Mouse (Mus musculus) neural tube, embryonic 15.5 days (tissue): ENCODE data around the gene Mad2l2. TPM values are rescaled to one million over a fixed set of nuclear protein-coding genes. Genes with fewer than 3 reads are reported as not detected.
A peak's percentile ranks its signal among the peaks of the same experiment; 100 is the strongest.
"Not testable (repeated sequence)": the region's sequence is repeated elsewhere in the genome, so short reads cannot be mapped to it uniquely, and the experiment has no call there.

ENCODE experiments used
- ATAC-seq: fragments of 200-750 bp; cut with Nextera tagmentation; 2 replicates; pipeline ENCODE4 v1.8.0; 2017; ENCODE audit warnings: mild to moderate bottlenecking, moderate TSS enrichment, moderate library complexity; ENCODE audit not compliant: low FRiP score
- H3K27ac ChIP-seq: fragments of 300-500 bp; sonication (generic); replicated peaks from 2 replicates; pipeline ENCODE4 v1.5.1; 2015; ENCODE audit warnings: mild to moderate bottlenecking, inconsistent platforms
- H3K27me3 ChIP-seq: fragments of 300-500 bp; sonication (generic); replicated peaks from 2 replicates; pipeline ENCODE4 v1.6.1; 2015; ENCODE audit warnings: inconsistent platforms
- H3K36me3 ChIP-seq: fragments of 300-500 bp; sonication (generic); 2 replicates; pipeline ENCODE4 v1.6.1; 2015; ENCODE audit warnings: inconsistent platforms
- H3K4me1 ChIP-seq: fragments of 300-500 bp; sonication (generic); 2 replicates; pipeline ENCODE4 v1.6.1; 2015; ENCODE audit warnings: inconsistent platforms
- H3K4me2 ChIP-seq: fragments of 300-500 bp; sonication (generic); 2 replicates; pipeline ENCODE4 v1.6.1; 2015; ENCODE audit warnings: inconsistent platforms, mild to moderate bottlenecking, moderate library complexity
- H3K4me3 ChIP-seq: fragments of 300-500 bp; sonication (generic); replicated peaks from 2 replicates; pipeline ENCODE4 v1.5.1; 2015; ENCODE audit warnings: mild to moderate bottlenecking, inconsistent platforms
- H3K9ac ChIP-seq: fragments of 300-500 bp; sonication (generic); replicated peaks from 2 replicates; pipeline ENCODE4 v1.6.1; 2015; ENCODE audit warnings: mild to moderate bottlenecking, inconsistent platforms
- H3K9me3 ChIP-seq: fragments of 300-500 bp; sonication (generic); replicated peaks from 2 replicates; pipeline ENCODE4 v1.6.1; 2016; ENCODE audit warnings: inconsistent platforms
- WGBS: fragments of 180-500 bp; shearing (Covaris S2); methylation state at CpG from one replicate; pipeline ENCODE4 v1.1.7; 2015; ENCODE audit warnings: mixed read lengths; 5-methylcytosine and 5-hydroxymethylcytosine counted together
- polyA plus RNA-seq: library from polyadenylated mRNA; unstranded; fragments of >200 nt; fragmentation: Nextera tagmentation; extraction: Ambion mirVana; gene quantifications from 2 replicates; pipeline ENCODE4 v1.2.1, GENCODE M21; 2015

Gene Mad2l2
- polyA plus RNA-seq, 1 experiment from 2014 or later, result 99.9 TPM

DNA sequence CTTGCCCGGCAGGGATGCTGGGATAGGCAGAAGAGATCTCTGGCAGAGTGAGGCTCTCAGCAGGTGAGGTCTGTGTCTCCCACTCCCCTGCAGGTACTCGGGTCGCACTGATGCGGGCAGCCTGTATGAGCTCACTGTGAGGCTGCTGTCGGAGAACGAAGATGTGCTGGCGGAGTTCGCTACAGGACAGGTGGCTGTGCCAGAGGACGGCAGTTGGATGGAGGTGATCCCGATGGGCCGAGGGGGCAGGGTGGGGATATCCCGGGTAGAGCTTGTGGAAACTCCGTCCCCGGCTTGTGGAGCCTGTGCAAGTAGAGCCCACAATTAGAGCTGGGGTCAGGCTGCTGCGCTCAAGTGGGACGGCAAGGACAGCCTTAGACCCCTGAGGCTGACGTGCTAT lies 35.4 kb downstream of the Mad2l2 start:
- no peak overlapping the region for H3K9ac ChIP-seq
- 5% methylated on average over 17 of the region's 17 CpGs for WGBS
- H3K4me3 ChIP-seq, result no peak overlapping the region
- no peaks in the 10 kb centered on the region for H3K36me3 ChIP-seq
- H3K4me1 ChIP-seq, result peaks cover 46% of the 10 kb centered on the region
- H3K4me2 ChIP-seq, result no peak overlapping the region
- no peak for ATAC-seq
- peaks cover 64% of the 10 kb centered on the region for H3K27me3 ChIP-seq
- no peak overlapping the region; the same call in 1 of the 2 replicates for H3K27ac ChIP-seq
- H3K9me3 ChIP-seq, result no peaks in the 10 kb centered on the region

DNA sequence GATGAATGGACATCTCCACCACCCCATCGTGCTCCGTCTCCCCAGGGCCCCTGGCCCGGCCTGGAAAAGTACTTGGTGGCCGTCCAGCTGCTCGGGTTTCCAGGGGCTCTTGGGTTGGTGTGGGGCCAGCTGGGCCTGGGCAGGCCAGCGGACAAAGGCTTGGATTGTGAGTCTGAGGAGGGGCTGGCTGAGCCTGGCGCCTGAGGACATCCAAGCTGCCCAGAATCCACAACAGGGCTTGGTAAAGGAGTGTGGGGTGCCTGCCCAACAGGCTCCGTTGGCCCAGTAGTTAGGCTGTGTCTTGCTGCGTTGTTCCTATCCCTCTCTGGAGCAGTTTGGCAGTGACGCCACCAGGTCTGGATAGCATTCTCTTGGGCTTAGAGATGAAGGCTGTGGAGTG lies 36.2 kb downstream of the Mad2l2 start:
- WGBS, result 4% methylated on average over 10 of the region's 10 CpGs
- peak; percentile 72 for ATAC-seq
- peaks cover 37% of the 10 kb centered on the region for H3K4me1 ChIP-seq
- no peaks in the 10 kb centered on the region for H3K9me3 ChIP-seq
- H3K9ac ChIP-seq, result no peak overlapping the region
- H3K36me3 ChIP-seq, result no peaks in the 10 kb centered on the region
- H3K27me3 ChIP-seq, result peaks cover 59% of the 10 kb centered on the region
- H3K27ac ChIP-seq, result peak overlapping the region; percentile 80
- peak overlapping the region; percentile 43 for H3K4me2 ChIP-seq
- H3K4me3 ChIP-seq, result 0 out of 2 replicates have a peak overlapping the region, but pooled peaks have one; percentile 5

DNA sequence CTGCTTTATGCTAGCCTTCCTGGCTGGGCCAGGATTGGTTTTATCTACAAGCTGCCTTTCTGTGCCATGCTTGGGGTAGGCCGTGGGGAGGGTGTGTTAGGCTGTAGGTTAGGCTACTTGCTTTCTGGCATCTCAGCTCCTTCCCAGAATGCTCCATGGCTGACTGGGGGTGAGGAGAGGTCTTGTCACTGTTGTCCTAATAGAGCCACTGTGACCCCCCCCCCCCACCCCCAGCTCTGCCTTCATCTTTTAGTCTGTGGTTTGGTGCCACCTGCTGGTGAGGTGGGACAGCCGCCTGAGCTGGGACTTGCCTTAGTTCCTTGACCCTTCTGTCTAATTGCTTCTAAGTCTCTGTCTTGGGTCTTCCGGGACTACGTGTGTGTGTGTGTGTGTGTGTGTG lies 36.8 kb downstream of the Mad2l2 start:
- H3K4me2 ChIP-seq, result peak overlapping the region; percentile 43
- H3K9me3 ChIP-seq, result no peaks in the 10 kb centered on the region
- H3K4me3 ChIP-seq, result 0 out of 2 replicates have a peak overlapping the region, but pooled peaks have one; percentile 5
- H3K9ac ChIP-seq, result no peak overlapping the region
- peaks cover 36% of the 10 kb centered on the region for H3K4me1 ChIP-seq
- no peaks in the 10 kb centered on the region for H3K36me3 ChIP-seq
- peaks cover 56% of the 10 kb centered on the region for H3K27me3 ChIP-seq
- 26% methylated on average over 4 of the region's 4 CpGs for WGBS
- no peak; the same call in 1 of the 2 replicates for ATAC-seq
- peak overlapping the region; percentile 80 for H3K27ac ChIP-seq

- Histone ChIP-seq H3K27ac (no peak overlapping the region), H3K36me3 (no peaks in the 10 kb centered on the region), H3K4me3 (no peak overlapping the region), H3K9ac (no peak overlapping the region), H3K27me3 (peaks cover 50% of the 10 kb centered on the region), H3K9me3 (no peaks in the 10 kb centered on the region), H3K4me1 (peaks cover 36% of the 10 kb centered on the region), H3K4me2 (no peak overlapping the region)
- no peak for ATAC-seq
- 34% methylated on average over 7 of the region's 7 CpGs for WGBS
Observed at GRCm38 (mm10) chr4:148168287-148168686, 38.1 kb downstream of the Mad2l2 start.

DNA sequence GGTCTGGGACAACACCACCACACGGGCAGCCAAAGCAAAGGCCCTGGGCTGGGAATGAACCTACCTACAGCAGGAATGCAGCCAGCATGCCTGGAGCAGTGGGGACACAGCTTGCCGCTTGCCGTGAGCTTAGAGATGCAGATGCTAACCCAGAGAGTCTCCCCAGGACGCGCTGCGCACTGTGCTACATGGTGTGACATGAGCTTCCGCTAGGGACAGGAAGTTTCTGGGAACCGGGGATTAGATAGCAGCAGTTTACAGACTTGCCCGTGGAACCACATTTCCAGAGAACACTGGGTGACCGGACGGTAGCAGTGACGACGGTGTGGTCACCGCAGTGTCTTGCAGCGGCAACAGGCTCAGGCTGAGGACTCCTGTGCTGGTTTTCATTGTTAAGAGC lies 39.4 kb downstream of the Mad2l2 start:
- no peak overlapping the region for H3K4me3 ChIP-seq
- no peak overlapping the region for H3K27ac ChIP-seq
- 32% methylated on average over 15 of the region's 15 CpGs for WGBS
- no peaks in the 10 kb centered on the region for H3K36me3 ChIP-seq
- H3K9ac ChIP-seq, result no peak overlapping the region
- peaks cover 44% of the 10 kb centered on the region for H3K27me3 ChIP-seq
- no peak overlapping the region for H3K4me2 ChIP-seq
- H3K9me3 ChIP-seq, result no peaks in the 10 kb centered on the region
- ATAC-seq, result no peak
- peaks cover 39% of the 10 kb centered on the region for H3K4me1 ChIP-seq

DNA sequence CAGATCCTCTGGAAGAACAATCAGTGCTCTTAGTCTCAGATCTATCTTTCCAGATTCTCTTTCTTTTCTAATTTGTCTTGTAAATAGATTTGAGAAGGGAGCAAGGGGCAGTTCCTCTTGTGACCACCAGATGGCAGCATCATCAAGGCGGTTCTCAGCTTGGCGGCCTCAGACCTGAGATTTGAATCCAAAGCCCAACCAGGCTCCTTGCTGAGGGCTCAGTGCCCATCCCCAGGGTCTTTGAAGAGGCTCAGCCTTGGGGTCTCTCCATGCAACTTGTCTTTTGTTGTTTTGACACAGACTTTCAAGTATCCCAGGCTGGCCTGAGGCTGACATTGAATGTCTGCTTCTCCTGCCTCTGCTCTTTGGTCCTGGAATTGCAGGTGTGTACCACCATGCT lies 40.7 kb downstream of the Mad2l2 start:
- no peak overlapping the region for H3K4me3 ChIP-seq
- no peak overlapping the region for H3K9ac ChIP-seq
- peaks cover 33% of the 10 kb centered on the region for H3K27me3 ChIP-seq
- peaks cover 39% of the 10 kb centered on the region for H3K4me1 ChIP-seq
- H3K9me3 ChIP-seq, result no peaks in the 10 kb centered on the region
- 2% methylated on average over 2 of the region's 2 CpGs for WGBS
- H3K36me3 ChIP-seq, result no peaks in the 10 kb centered on the region
- H3K27ac ChIP-seq, result no peak overlapping the region
- ATAC-seq, result no peak
- H3K4me2 ChIP-seq, result no peak overlapping the region

GRCm38 (mm10) chr4:148171261-148171660 lies 41.1 kb downstream of the Mad2l2 start:
- no peaks in the 10 kb centered on the region for H3K9me3 ChIP-seq
- no peak overlapping the region for H3K4me2 ChIP-seq
- H3K9ac ChIP-seq, result no peak overlapping the region
- no peak overlapping the region for H3K27ac ChIP-seq
- no peak overlapping the region for H3K4me3 ChIP-seq
- peaks cover 29% of the 10 kb centered on the region for H3K27me3 ChIP-seq
- H3K36me3 ChIP-seq, result no peaks in the 10 kb centered on the region
- 61% methylated on average over 3 of the region's 3 CpGs for WGBS
- no peak for ATAC-seq
- H3K4me1 ChIP-seq, result peaks cover 39% of the 10 kb centered on the region

DNA sequence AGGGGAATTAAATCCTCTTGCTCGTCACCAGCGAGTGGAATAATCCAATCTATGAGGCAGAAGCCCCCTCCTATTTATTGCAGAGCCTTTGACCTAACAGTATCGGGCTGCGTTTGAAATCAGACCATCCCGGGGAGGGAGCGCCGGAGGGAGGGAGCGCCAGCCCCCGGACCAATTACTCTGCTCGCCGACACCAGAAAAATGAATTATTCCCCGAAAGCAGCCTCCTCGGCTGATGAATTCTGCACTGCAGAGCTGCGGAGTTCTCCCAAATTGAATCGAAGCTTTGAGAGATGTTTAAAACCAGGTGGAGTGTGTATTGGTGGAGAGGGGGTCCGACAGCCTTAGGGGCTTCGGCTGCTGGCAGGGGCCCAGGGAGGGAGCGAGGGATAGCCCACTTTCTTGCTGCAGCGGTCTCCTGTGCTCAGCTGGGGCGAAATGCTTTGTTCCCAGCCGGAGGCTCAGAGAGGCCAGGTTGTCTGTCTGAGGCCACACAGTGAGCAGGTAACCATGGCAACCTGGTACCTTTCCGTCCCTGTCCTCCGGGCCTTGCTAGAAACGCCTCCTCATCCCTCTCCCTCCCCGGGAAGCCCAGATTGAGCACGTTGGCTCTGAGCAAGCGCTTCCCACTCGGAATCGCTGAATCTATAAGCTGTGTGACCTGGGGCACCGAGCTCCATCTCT lies 43.8 kb downstream of the Mad2l2 start:
- under 1% methylated on average over 30 of the region's 30 CpGs for WGBS
- Histone ChIP-seq H3K4me1 (peaks cover 28% of the 10 kb centered on the region), H3K27ac (peak overlapping the region; percentile 76), H3K9ac (peak overlapping the region; percentile 34), H3K36me3 (no peaks in the 10 kb centered on the region), H3K9me3 (no peaks in the 10 kb centered on the region), H3K4me3 (peak overlapping the region; percentile 27), H3K4me2 (peak overlapping the region; percentile 57), H3K27me3 (peaks cover 26% of the 10 kb centered on the region)
- ATAC-seq, result peak; percentile 60

DNA sequence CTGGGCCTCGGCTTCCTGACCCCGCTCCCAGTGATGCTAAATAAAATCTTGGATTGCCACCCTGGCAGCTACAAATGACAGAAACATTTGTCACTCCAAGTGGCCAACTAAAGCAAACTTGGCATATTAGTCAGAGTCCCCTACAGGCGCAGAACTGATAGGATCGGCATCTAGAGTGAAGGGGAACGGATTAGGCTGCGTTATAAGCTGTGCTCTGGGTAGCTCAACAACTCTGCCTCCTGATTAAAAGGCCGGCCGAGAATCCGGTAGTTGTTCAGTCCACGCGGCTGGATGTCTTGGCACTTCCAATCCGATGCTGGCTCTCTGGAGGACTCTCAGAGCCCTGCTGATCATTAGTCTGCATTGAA lies 44.3 kb downstream of the Mad2l2 start:
- WGBS, result 11% methylated on average over 12 of the region's 12 CpGs
- 0 out of 2 replicates have a peak overlapping the region, but pooled peaks have one; percentile 34 for H3K9ac ChIP-seq
- H3K27me3 ChIP-seq, result peaks cover 24% of the 10 kb centered on the region
- peak overlapping the region; percentile 57 for H3K4me2 ChIP-seq
- no peaks in the 10 kb centered on the region for H3K36me3 ChIP-seq
- H3K9me3 ChIP-seq, result no peaks in the 10 kb centered on the region
- peak overlapping the region; percentile 76; the same call in 1 of the 2 replicates for H3K27ac ChIP-seq
- no peak overlapping the region; the same call in 1 of the 2 replicates for H3K4me3 ChIP-seq
- peaks cover 28% of the 10 kb centered on the region for H3K4me1 ChIP-seq
- no peak for ATAC-seq

GRCm38 (mm10) chr4:148176603-148177002 lies 46.4 kb downstream of the Mad2l2 start:
- peaks cover 28% of the 10 kb centered on the region for H3K4me1 ChIP-seq
- not testable (repeated sequence) for H3K9me3 ChIP-seq, H3K4me2 ChIP-seq, H3K36me3 ChIP-seq, ATAC-seq, H3K4me3 ChIP-seq, H3K9ac ChIP-seq
- H3K27ac ChIP-seq, result 0 out of 2 replicates have a peak overlapping the region, but pooled peaks have one; percentile 38
- 73% methylated on average over 5 of the region's 6 CpGs for WGBS
- peaks cover 13% of the 10 kb centered on the region for H3K27me3 ChIP-seq

DNA sequence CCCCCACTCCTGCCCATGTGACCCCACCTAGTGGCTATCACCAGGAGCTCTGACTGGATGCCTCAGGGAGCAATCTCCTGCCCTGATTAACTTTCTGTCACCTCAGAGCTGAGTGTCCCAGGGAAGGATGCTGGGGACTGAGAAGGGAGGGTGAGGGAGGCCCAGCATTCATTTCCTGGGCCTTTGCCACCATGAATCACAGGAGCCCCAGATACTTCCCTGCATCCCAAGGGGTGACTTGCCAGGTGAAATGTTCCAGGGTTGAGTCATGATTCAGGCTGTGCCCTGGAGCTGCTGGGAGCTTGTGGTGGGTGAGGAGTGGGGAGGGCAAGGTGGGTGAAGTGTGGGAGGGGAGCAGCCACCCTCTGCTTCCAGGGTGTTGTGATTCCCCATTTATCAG lies 47.5 kb downstream of the Mad2l2 start:
- ATAC-seq, result no peak
- Histone ChIP-seq H3K4me3 (no peak overlapping the region), H3K9ac (no peak overlapping the region), H3K4me1 (peaks cover 32% of the 10 kb centered on the region), H3K9me3 (no peaks in the 10 kb centered on the region), H3K27ac (no peak overlapping the region), H3K27me3 (peaks cover 12% of the 10 kb centered on the region; the same call in 1 of the 2 replicates), H3K36me3 (no peaks in the 10 kb centered on the region), H3K4me2 (no peak overlapping the region)

- H3K4me1 ChIP-seq, result peaks cover 12% of the 10 kb centered on the region
- 87% methylated on average over 12 of the region's 12 CpGs for WGBS
- H3K4me2 ChIP-seq, result no peak overlapping the region
- no peak for ATAC-seq
- no peak overlapping the region for H3K27ac ChIP-seq
- no peaks in the 10 kb centered on the region for H3K9me3 ChIP-seq
- H3K36me3 ChIP-seq, result no peaks in the 10 kb centered on the region
- no peaks in the 10 kb centered on the region for H3K27me3 ChIP-seq
- no peak overlapping the region for H3K9ac ChIP-seq
- H3K4me3 ChIP-seq, result no peak overlapping the region
Observed at GRCm38 (mm10) chr4:148181483-148181882, 51.3 kb downstream of the Mad2l2 start.
